Mouse (Mus musculus): ENCODE measurements around the gene Bbx. TPM values are rescaled to one million over a fixed set of nuclear protein-coding genes. Genes with fewer than 3 reads are reported as not detected.

Gene Bbx
- polyA plus RNA-seq, 1 experiment from 2014 or later, result 27.9 TPM

- no peaks in the 10 kb centered on the region for H3K9me3 ChIP-seq (replicated peaks; ENCODE audit: control insufficient read depth, low read length)
- no peak for ATAC-seq (replicated peaks; ENCODE audit: extremely low read depth, insufficient read depth, low FRiP score)
- peaks cover 9% of the 10 kb centered on the region; the same call in 1 of the 2 replicates for H3K36me3 ChIP-seq (ENCODE audit: control insufficient read depth, insufficient read depth)
- H3K4me2 ChIP-seq (ENCODE audit: low read depth, low read length), result no peak overlapping the region
- no peak overlapping the region for H3K27ac ChIP-seq (ENCODE audit: low read length)
- H3K4me3 ChIP-seq (ENCODE audit: low read length), result no peak overlapping the region
- no peak overlapping the region for H3K9ac ChIP-seq (ENCODE audit: low read length)
- no peaks in the 10 kb centered on the region for H3K27me3 ChIP-seq (ENCODE audit: control insufficient read depth, insufficient read depth, low read length)
- WGBS, result 65% methylated on average over 4 of the region's 4 CpGs
- H3K4me1 ChIP-seq (ENCODE audit: control insufficient read depth, insufficient read depth, low read length), result no peaks in the 10 kb centered on the region
Measured at GRCm38 (mm10) chr16:50242444-50242843, 189.7 kb downstream of the Bbx start.

- no peaks in the 10 kb centered on the region for H3K4me1 ChIP-seq (ENCODE audit: control insufficient read depth, insufficient read depth, low read length)
- H3K9me3 ChIP-seq (replicated peaks; ENCODE audit: control insufficient read depth, low read length), result no peaks in the 10 kb centered on the region
- no peak overlapping the region for H3K4me2 ChIP-seq (ENCODE audit: low read depth, low read length)
- no peak for ATAC-seq (replicated peaks; ENCODE audit: extremely low read depth, insufficient read depth, low FRiP score)
- WGBS, result 95% methylated on average over 3 of the region's 3 CpGs
- no peak overlapping the region for H3K27ac ChIP-seq (ENCODE audit: low read length)
- H3K9ac ChIP-seq (ENCODE audit: low read length), result no peak overlapping the region
- peaks cover 10% of the 10 kb centered on the region; the same call in 1 of the 2 replicates for H3K36me3 ChIP-seq (ENCODE audit: control insufficient read depth, insufficient read depth)
- no peaks in the 10 kb centered on the region for H3K27me3 ChIP-seq (ENCODE audit: control insufficient read depth, insufficient read depth, low read length)
- H3K4me3 ChIP-seq (ENCODE audit: low read length), result no peak overlapping the region
Measured at GRCm38 (mm10) chr16:50241604-50242003, 190.6 kb downstream of the Bbx start.

DNA sequence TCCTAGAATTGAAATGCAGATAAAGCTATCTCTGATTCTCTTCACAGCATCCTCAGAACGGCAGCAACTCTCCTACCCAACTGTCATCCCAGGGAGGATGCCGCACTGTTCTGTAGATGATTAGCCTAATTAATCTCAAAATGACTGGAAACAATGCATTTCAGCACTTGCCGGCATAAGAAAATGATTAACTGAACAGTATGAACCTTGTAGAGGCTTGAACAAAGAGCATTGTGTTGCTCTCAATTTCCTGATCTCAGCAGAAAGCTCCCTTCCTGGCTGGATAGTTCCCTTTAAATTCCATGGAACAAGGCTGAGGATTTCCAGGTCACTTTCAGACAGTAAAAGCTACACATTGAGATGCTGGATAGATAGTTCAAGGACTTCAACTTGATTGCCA, 197.0 kb downstream of the Bbx start:
- Histone ChIP-seq H3K4me3 (ENCODE audit: low read length) (no peak overlapping the region), H3K27ac (ENCODE audit: low read length) (no peak overlapping the region), H3K27me3 (ENCODE audit: control insufficient read depth, insufficient read depth, low read length) (no peaks in the 10 kb centered on the region), H3K36me3 (ENCODE audit: control insufficient read depth, insufficient read depth) (peaks cover 6% of the 10 kb centered on the region; the same call in 1 of the 2 replicates), H3K9me3 (replicated peaks; ENCODE audit: control insufficient read depth, low read length) (no peaks in the 10 kb centered on the region), H3K4me2 (ENCODE audit: low read depth, low read length) (no peak overlapping the region), H3K9ac (ENCODE audit: low read length) (no peak overlapping the region), H3K4me1 (ENCODE audit: control insufficient read depth, insufficient read depth, low read length) (no peaks in the 10 kb centered on the region)
- WGBS, result 66% methylated on average over 3 of the region's 3 CpGs
- no peak for ATAC-seq (replicated peaks; ENCODE audit: extremely low read depth, insufficient read depth, low FRiP score)

DNA sequence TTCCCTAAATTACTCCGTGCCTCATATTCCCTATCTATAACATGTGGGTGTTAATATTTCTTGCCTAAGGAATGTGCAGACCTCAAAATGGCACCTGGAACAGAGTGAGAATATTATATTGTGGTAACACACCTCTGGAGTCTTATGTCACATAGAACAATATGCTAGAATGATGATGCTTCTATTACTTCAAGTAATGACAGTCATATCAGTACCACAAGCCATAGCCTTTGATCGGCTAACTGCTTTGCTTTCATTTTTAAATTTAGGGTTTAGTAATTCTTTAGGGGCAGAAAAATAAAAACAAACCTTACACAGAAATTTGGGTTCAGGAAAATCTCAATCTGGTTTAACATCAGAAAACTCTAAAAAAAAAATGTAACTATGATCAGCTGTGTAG, 201.6 kb downstream of the Bbx start:
- no peak overlapping the region for H3K9ac ChIP-seq (ENCODE audit: low read length)
- H3K4me2 ChIP-seq (ENCODE audit: low read depth, low read length), result no peak overlapping the region
- H3K9me3 ChIP-seq (replicated peaks; ENCODE audit: control insufficient read depth, low read length), result no peaks in the 10 kb centered on the region
- H3K4me1 ChIP-seq (ENCODE audit: control insufficient read depth, insufficient read depth, low read length), result no peaks in the 10 kb centered on the region
- no peak for ATAC-seq (replicated peaks; ENCODE audit: extremely low read depth, insufficient read depth, low FRiP score)
- H3K27me3 ChIP-seq (ENCODE audit: control insufficient read depth, insufficient read depth, low read length), result no peaks in the 10 kb centered on the region
- H3K36me3 ChIP-seq (ENCODE audit: control insufficient read depth, insufficient read depth), result no peaks in the 10 kb centered on the region
- H3K4me3 ChIP-seq (ENCODE audit: low read length), result no peak overlapping the region
- WGBS, result 94% methylated on average over 2 of the region's 2 CpGs
- no peak overlapping the region for H3K27ac ChIP-seq (ENCODE audit: low read length)

- 87% methylated on average over 1 of the region's 1 CpGs for WGBS
Measured at GRCm38 (mm10) chr16:50228833-50229232, 203.4 kb downstream of the Bbx start.

DNA sequence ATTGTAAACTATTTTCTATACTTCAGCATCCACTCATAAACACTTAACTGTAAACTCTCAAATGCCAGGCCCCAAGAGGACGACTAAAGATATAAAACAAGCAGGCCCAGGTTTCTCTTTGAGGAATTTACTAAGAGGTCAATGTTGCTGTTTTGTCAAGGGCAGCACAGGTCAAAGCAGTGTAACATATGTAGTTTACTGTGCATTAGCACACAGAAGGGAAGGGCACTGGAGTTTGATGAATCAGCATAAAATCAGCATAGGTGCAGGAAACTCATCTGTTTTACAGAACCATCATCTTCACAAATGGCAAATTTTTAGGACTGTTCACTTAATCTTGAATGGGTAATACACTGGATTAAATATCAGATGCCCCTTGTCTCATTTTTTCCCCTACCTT, 205.9 kb downstream of the Bbx start:
- Histone ChIP-seq H3K9ac (ENCODE audit: low read length) (no peak overlapping the region), H3K27ac (ENCODE audit: low read length) (no peak overlapping the region), H3K4me3 (ENCODE audit: low read length) (no peak overlapping the region), H3K9me3 (replicated peaks; ENCODE audit: control insufficient read depth, low read length) (no peaks in the 10 kb centered on the region), H3K36me3 (ENCODE audit: control insufficient read depth, insufficient read depth) (peaks cover 11% of the 10 kb centered on the region), H3K4me2 (ENCODE audit: low read depth, low read length) (no peak overlapping the region), H3K27me3 (ENCODE audit: control insufficient read depth, insufficient read depth, low read length) (no peaks in the 10 kb centered on the region), H3K4me1 (ENCODE audit: control insufficient read depth, insufficient read depth, low read length) (peaks cover 5% of the 10 kb centered on the region; the same call in 1 of the 2 replicates)
- no peak for ATAC-seq (replicated peaks; ENCODE audit: extremely low read depth, insufficient read depth, low FRiP score)
- 45% methylated on average over 1 of the region's 1 CpGs for WGBS

More at GRCm38 (mm10) chr16:50228833-50229232, 203.4 kb downstream of the Bbx start:
- no peak overlapping the region for H3K4me3 ChIP-seq (ENCODE audit: low read length)
- ATAC-seq (replicated peaks; ENCODE audit: extremely low read depth, insufficient read depth, low FRiP score), result no peak
- H3K9ac ChIP-seq (ENCODE audit: low read length), result no peak overlapping the region
- no peaks in the 10 kb centered on the region for H3K4me1 ChIP-seq (ENCODE audit: control insufficient read depth, insufficient read depth, low read length)
- no peaks in the 10 kb centered on the region for H3K9me3 ChIP-seq (replicated peaks; ENCODE audit: control insufficient read depth, low read length)
- H3K36me3 ChIP-seq (ENCODE audit: control insufficient read depth, insufficient read depth), result peaks cover 10% of the 10 kb centered on the region
- no peaks in the 10 kb centered on the region for H3K27me3 ChIP-seq (ENCODE audit: control insufficient read depth, insufficient read depth, low read length)
- no peak overlapping the region for H3K27ac ChIP-seq (ENCODE audit: low read length)
- no peak overlapping the region for H3K4me2 ChIP-seq (ENCODE audit: low read depth, low read length)

DNA sequence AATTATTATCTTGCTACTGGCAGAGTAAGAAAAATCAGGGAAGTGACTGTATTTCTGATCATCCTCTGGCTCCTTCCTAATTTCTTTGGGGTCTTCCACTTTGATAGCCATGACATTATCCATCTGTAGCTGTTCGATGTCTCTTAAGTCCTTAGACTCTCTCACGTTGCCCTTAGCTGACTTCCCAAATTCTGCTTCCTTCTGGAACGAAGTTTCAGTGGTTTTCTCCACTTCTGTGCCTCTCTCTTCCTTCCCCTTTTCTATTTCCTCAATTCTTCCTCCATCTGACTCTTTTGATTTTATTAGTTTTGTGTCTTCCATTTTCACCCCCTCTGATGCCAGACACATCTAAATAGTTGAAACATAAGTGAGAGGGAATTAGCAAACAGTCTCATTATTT, 207.2 kb downstream of the Bbx start:
- Histone ChIP-seq H3K9me3 (replicated peaks; ENCODE audit: control insufficient read depth, low read length) (no peaks in the 10 kb centered on the region), H3K9ac (ENCODE audit: low read length) (no peak overlapping the region), H3K4me1 (ENCODE audit: control insufficient read depth, insufficient read depth, low read length) (peaks cover 5% of the 10 kb centered on the region; the same call in 1 of the 2 replicates), H3K4me2 (ENCODE audit: low read depth, low read length) (no peak overlapping the region), H3K27me3 (ENCODE audit: control insufficient read depth, insufficient read depth, low read length) (no peaks in the 10 kb centered on the region), H3K27ac (ENCODE audit: low read length) (no peak overlapping the region), H3K4me3 (ENCODE audit: low read length) (no peak overlapping the region), H3K36me3 (ENCODE audit: control insufficient read depth, insufficient read depth) (peaks cover 15% of the 10 kb centered on the region)
- no peak for ATAC-seq (replicated peaks; ENCODE audit: extremely low read depth, insufficient read depth, low FRiP score)
- 86% methylated on average over 3 of the region's 3 CpGs for WGBS

DNA sequence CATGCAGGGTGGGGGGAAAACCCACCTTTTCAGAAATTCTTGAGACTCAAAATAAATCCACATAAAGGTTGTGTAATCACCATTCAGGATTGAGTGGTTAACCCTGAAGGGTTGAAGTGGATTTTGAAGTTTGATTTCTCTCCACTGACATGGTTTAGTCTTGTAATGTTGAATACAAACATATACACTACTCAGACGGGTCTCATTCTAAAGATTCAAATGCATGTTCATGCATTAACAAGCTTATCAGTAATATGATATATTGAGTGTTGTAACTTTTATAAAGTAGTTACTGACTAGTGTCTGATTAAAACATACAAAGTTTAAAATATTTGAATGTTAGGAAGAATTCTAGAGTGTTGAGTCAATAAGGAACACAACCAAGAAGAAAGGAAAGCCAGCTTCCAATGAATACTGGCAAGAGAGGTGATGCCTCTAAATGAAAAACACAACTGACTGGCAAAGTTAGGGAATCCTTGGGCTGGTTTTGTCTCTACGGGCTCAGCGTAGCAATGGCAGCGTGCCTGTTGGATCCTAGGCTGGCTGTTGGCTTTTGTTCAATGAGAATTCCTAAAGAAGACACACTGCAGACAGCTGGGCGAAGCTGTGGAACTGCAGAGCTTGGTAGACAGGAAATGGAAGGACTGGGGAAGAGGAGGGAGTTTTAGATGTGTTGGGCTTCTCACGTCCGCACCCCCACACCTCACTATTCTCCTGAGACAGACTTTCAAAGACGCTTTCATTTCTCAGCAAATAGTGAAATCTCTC, 211.3 kb downstream of the Bbx start:
- Histone ChIP-seq H3K27me3 (ENCODE audit: control insufficient read depth, insufficient read depth, low read length) (no peaks in the 10 kb centered on the region), H3K4me1 (ENCODE audit: control insufficient read depth, insufficient read depth, low read length) (peaks cover 5% of the 10 kb centered on the region; the same call in 1 of the 2 replicates), H3K9ac (ENCODE audit: low read length) (no peak overlapping the region), H3K4me2 (ENCODE audit: low read depth, low read length) (no peak overlapping the region), H3K27ac (ENCODE audit: low read length) (no peak overlapping the region), H3K4me3 (ENCODE audit: low read length) (no peak overlapping the region), H3K36me3 (ENCODE audit: control insufficient read depth, insufficient read depth) (peaks cover 18% of the 10 kb centered on the region), H3K9me3 (replicated peaks; ENCODE audit: control insufficient read depth, low read length) (no peaks in the 10 kb centered on the region)
- 62% methylated on average over 8 of the region's 8 CpGs for WGBS
- ATAC-seq (replicated peaks; ENCODE audit: extremely low read depth, insufficient read depth, low FRiP score), result no peak

GRCm38 (mm10) chr16:50217084-50217483, 215.1 kb downstream of the Bbx start:
- H3K27ac ChIP-seq (ENCODE audit: low read length), result no peak overlapping the region
- ATAC-seq (replicated peaks; ENCODE audit: extremely low read depth, insufficient read depth, low FRiP score), result no peak
- no peak overlapping the region for H3K4me3 ChIP-seq (ENCODE audit: low read length)
- no peaks in the 10 kb centered on the region for H3K9me3 ChIP-seq (replicated peaks; ENCODE audit: control insufficient read depth, low read length)
- H3K9ac ChIP-seq (ENCODE audit: low read length), result no peak overlapping the region
- peaks cover 7% of the 10 kb centered on the region for H3K36me3 ChIP-seq (ENCODE audit: control insufficient read depth, insufficient read depth)
- H3K4me1 ChIP-seq (ENCODE audit: control insufficient read depth, insufficient read depth, low read length), result peaks cover 5% of the 10 kb centered on the region; the same call in 1 of the 2 replicates
- H3K27me3 ChIP-seq (ENCODE audit: control insufficient read depth, insufficient read depth, low read length), result no peaks in the 10 kb centered on the region
- H3K4me2 ChIP-seq (ENCODE audit: low read depth, low read length), result no peak overlapping the region
